Mouse (Mus musculus): ENCODE results near the gene Galr3. TPM values are rescaled to one million over a fixed set of nuclear protein-coding genes. Genes with fewer than 3 reads are reported as not detected.

Galr3 gene
- polyA plus RNA-seq, 2 experiments = 0.30 TPM; not detected in 1

DNA sequence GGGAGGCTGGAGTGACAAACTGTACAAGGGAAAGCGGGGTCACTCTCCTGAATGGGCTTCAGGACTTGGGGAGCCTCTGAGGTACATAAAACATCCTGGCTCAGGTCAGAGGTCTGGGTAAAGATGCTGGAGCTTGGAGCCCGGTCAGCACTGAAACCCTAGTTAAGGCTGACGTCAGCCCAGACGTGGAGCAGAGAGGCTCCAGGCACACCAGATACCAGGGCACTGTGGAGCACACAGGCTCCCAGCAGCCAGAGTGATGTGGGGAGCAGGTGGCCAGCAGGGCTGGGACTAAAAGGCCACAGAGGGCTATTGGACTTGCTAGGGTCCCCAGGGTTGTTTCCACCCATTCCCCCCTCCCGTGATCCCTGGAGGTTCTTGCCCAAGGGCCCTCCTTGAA lies 32.0 kb upstream of the Galr3 start:
- ATAC-seq (ENCODE audit: insufficient read depth) = no peak
- 61% methylated on average over 5 of the region's 5 CpGs for WGBS (ENCODE audit: insufficient replicate concordance)
- Histone ChIP-seq H3K27ac (no peak overlapping the region), H3K9me3 (ENCODE audit: control insufficient read depth, low read length) (no peaks in the 10 kb centered on the region), H3K27me3 (ENCODE audit: control insufficient read depth, insufficient read depth, low read length) (no peaks in the 10 kb centered on the region), H3K36me3 (replicated peaks; ENCODE audit: control insufficient read depth, insufficient read depth, low read depth) (peaks cover under 1% of the 10 kb centered on the region; the same call in 1 of the 2 replicates), H3K9ac (replicated peaks) (no peak overlapping the region), H3K4me3 (ENCODE audit: insufficient read depth in 1 of 2, low read depth in 2 of 2, low read length in 2 of 2) (no peak overlapping the region), H3K4me2 (ENCODE audit: low read depth) (no peak overlapping the region), H3K4me1 (replicated peaks; ENCODE audit: control insufficient read depth in 2 of 2, insufficient read depth in 2 of 2, low read length in 1 of 2) (no peaks in the 10 kb centered on the region)
- no peak for TF ChIP-seq CTCF (IDR thresholded peaks at IDR 0.05; ENCODE audit: low read depth)
- TF ChIP-seq EP300 (IDR thresholded peaks at IDR 0.05; ENCODE audit: low read depth) = no peak
- no peak for DNase-seq (ENCODE audit: low read depth in 3 of 3, low spot score in 3 of 3)

DNA sequence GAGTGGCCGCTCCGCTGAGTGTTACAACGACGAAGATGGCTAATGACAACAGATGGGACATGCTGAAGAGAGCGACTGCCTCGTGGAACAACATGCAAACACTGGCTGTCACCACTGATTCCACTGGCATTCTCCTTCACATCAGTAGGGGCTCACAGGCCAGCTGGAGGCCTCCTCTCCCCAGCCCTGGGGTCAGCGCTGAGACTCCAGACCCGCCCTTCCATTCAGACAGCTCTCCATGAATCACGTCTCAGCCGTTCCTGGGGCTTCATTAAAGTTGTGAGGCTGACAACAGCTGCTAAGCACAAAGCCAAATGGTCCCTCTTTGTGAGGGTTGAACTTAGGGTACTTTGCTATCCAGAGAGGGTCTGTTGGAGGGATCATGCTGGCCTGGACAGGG lies 30.1 kb upstream of the Galr3 start:
- no peak for DNase-seq (ENCODE audit: low read depth in 3 of 3, low spot score in 3 of 3)
- Histone ChIP-seq H3K36me3 (replicated peaks; ENCODE audit: control insufficient read depth, insufficient read depth, low read depth) (no peaks in the 10 kb centered on the region), H3K9me3 (ENCODE audit: control insufficient read depth, low read length) (no peaks in the 10 kb centered on the region), H3K9ac (replicated peaks) (no peak overlapping the region), H3K27me3 (ENCODE audit: control insufficient read depth, insufficient read depth, low read length) (no peaks in the 10 kb centered on the region), H3K4me2 (ENCODE audit: low read depth) (no peak overlapping the region), H3K4me1 (replicated peaks; ENCODE audit: control insufficient read depth in 2 of 2, insufficient read depth in 2 of 2, low read length in 1 of 2) (no peaks in the 10 kb centered on the region), H3K27ac (no peak overlapping the region), H3K4me3 (ENCODE audit: insufficient read depth in 1 of 2, low read depth in 2 of 2, low read length in 2 of 2) (no peak overlapping the region)
- no peak for ATAC-seq (ENCODE audit: insufficient read depth)
- TF ChIP-seq EP300 (IDR thresholded peaks at IDR 0.05; ENCODE audit: low read depth) (no peak), CTCF (IDR thresholded peaks at IDR 0.05; ENCODE audit: low read depth) (no peak)
- 70% methylated on average over 10 of the region's 10 CpGs for WGBS (ENCODE audit: insufficient replicate concordance)

DNA sequence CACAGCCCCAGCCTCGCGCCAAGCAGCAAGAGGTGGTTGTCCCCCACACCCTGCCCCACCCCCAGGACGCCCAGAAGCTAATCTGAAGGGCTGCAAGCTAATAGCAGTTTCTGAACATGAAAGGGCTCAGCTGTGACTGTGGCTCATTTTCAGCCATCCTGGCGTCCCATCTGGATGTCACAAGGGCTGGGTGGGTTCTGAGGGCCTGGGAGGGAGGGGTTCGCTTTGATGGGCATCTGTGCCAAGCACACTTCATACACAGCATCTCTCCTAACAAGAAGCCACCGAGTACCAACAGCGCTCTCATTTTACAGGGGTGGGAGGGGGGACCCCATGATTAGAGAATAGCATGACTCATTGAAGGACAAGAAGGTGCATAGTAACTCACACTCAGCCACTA lies 28.3 kb upstream of the Galr3 start:
- H3K4me1 ChIP-seq (replicated peaks; ENCODE audit: control insufficient read depth in 2 of 2, insufficient read depth in 2 of 2, low read length in 1 of 2) = no peaks in the 10 kb centered on the region
- H3K27ac ChIP-seq = no peak overlapping the region
- H3K4me2 ChIP-seq (ENCODE audit: low read depth) = no peak overlapping the region
- no peak overlapping the region for H3K4me3 ChIP-seq (ENCODE audit: insufficient read depth in 1 of 2, low read depth in 2 of 2, low read length in 2 of 2)
- ATAC-seq (ENCODE audit: insufficient read depth) (no peak), DNase-seq (ENCODE audit: low read depth in 3 of 3, low spot score in 3 of 3) (no peak)
- no peak overlapping the region for H3K9ac ChIP-seq (replicated peaks)
- WGBS (ENCODE audit: insufficient replicate concordance) = 61% methylated on average over 7 of the region's 7 CpGs
- no peaks in the 10 kb centered on the region for H3K27me3 ChIP-seq (ENCODE audit: control insufficient read depth, insufficient read depth, low read length)
- TF ChIP-seq EP300 (IDR thresholded peaks at IDR 0.05; ENCODE audit: low read depth) (no peak), CTCF (IDR thresholded peaks at IDR 0.05; ENCODE audit: low read depth) (no peak)
- H3K36me3 ChIP-seq (replicated peaks; ENCODE audit: control insufficient read depth, insufficient read depth, low read depth) = no peaks in the 10 kb centered on the region
- H3K9me3 ChIP-seq (ENCODE audit: control insufficient read depth, low read length) = no peaks in the 10 kb centered on the region

DNA sequence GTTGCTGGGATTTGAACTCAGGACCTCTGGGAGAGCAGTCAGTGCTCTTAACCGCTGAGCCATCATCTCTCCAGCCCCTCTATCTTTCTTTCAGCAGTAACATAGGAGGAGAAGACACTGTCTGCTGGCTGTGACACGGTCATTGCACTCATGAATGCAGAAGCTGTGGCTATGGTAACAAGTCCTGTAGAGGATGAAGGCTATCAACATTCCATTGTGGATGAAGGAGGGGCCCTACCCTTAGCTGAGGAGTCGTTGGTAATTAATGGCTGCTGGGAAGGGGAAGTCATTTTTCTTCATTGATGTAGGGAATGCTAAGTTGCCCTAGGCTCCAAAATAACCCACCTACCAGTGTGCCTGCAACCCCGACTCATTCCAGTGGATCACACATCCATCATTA lies 23.5 kb upstream of the Galr3 start:
- DNase-seq (ENCODE audit: low read depth in 3 of 3, low spot score in 3 of 3) (no peak), ATAC-seq (ENCODE audit: insufficient read depth) (no peak)
- Histone ChIP-seq H3K4me3 (ENCODE audit: insufficient read depth in 1 of 2, low read depth in 2 of 2, low read length in 2 of 2) (no peak overlapping the region), H3K36me3 (replicated peaks; ENCODE audit: control insufficient read depth, insufficient read depth, low read depth) (no peaks in the 10 kb centered on the region), H3K27me3 (ENCODE audit: control insufficient read depth, insufficient read depth, low read length) (no peaks in the 10 kb centered on the region), H3K9me3 (ENCODE audit: control insufficient read depth, low read length) (no peaks in the 10 kb centered on the region), H3K4me1 (replicated peaks; ENCODE audit: control insufficient read depth in 2 of 2, insufficient read depth in 2 of 2, low read length in 1 of 2) (peaks cover 0 to 4% of the 10 kb centered on the region in 2 experiments; a peak in 1 of 4 replicates), H3K4me2 (ENCODE audit: low read depth) (no peak overlapping the region), H3K27ac (no peak overlapping the region), H3K9ac (replicated peaks) (no peak overlapping the region)
- WGBS (ENCODE audit: insufficient replicate concordance) = 36% methylated on average over 4 of the region's 4 CpGs
- TF ChIP-seq CTCF (IDR thresholded peaks at IDR 0.05; ENCODE audit: low read depth) = no peak
- no peak for TF ChIP-seq EP300 (IDR thresholded peaks at IDR 0.05; ENCODE audit: low read depth)

DNA sequence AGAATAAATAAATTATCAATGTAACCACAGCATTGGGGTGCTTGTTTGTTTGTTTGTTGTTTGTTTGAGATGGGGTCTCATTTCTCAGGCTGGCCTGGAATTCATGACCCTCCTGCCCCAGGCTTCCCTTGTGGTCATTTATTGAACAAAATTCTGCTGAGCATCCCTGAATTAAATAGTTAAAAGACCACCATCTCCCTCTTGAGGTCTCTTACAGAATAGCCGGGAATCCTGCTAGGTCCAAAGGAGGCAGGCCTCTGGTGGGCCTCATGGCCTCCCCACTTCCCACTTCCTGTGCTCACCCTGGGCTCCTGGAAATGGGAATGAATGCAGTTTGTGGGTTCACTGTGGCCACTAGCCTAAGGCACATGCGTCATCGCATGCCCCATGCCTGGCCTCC lies 22.8 kb upstream of the Galr3 start:
- no peak overlapping the region for H3K4me2 ChIP-seq (ENCODE audit: low read depth)
- 74% methylated on average over 3 of the region's 3 CpGs for WGBS (ENCODE audit: insufficient replicate concordance)
- H3K9me3 ChIP-seq (ENCODE audit: control insufficient read depth, low read length) = no peaks in the 10 kb centered on the region
- H3K27ac ChIP-seq = no peak overlapping the region
- ATAC-seq (ENCODE audit: insufficient read depth) = no peak
- H3K27me3 ChIP-seq (ENCODE audit: control insufficient read depth, insufficient read depth, low read length) = no peaks in the 10 kb centered on the region
- no peak for TF ChIP-seq EP300 (IDR thresholded peaks at IDR 0.05; ENCODE audit: low read depth)
- no peak for TF ChIP-seq CTCF (IDR thresholded peaks at IDR 0.05; ENCODE audit: low read depth)
- H3K9ac ChIP-seq (replicated peaks) = no peak overlapping the region
- no peak overlapping the region for H3K4me3 ChIP-seq (ENCODE audit: insufficient read depth in 1 of 2, low read depth in 2 of 2, low read length in 2 of 2)
- no peak for DNase-seq (ENCODE audit: low read depth in 3 of 3, low spot score in 3 of 3)
- no peaks in the 10 kb centered on the region for H3K36me3 ChIP-seq (replicated peaks; ENCODE audit: control insufficient read depth, insufficient read depth, low read depth)
- H3K4me1 ChIP-seq (replicated peaks; ENCODE audit: control insufficient read depth in 2 of 2, insufficient read depth in 2 of 2, low read length in 1 of 2) = peaks cover 0 to 7% of the 10 kb centered on the region in 2 experiments; a peak in 2 of 4 replicates
